Mouse (Mus musculus): ENCODE measurements around the gene Npepps. TPM values are rescaled to one million over a fixed set of nuclear protein-coding genes. Genes with fewer than 3 reads are reported as not detected.

The Npepps gene
- polyA plus RNA-seq, 1 experiment from 2014 or later: 80.9 TPM

- H3K9me3 ChIP-seq: no peaks in the 10 kb centered on the region
- no peak overlapping the region for H3K4me2 ChIP-seq
- ATAC-seq (ENCODE audit: insufficient read depth, low FRiP score, low read depth): no peak
- no peak overlapping the region for H3K4me3 ChIP-seq (replicated peaks)
- H3K36me3 ChIP-seq: peaks cover 75% of the 10 kb centered on the region
- no peaks in the 10 kb centered on the region for H3K4me1 ChIP-seq
- H3K9ac ChIP-seq: no peak overlapping the region
- H3K27ac ChIP-seq: no peak overlapping the region
- 89% methylated on average over 7 of the region's 7 CpGs for WGBS
- no peaks in the 10 kb centered on the region for H3K27me3 ChIP-seq (replicated peaks)
Measured at GRCm38 (mm10) chr11:97175499-97175898, 104.9 kb downstream of the Npepps start.

- Histone ChIP-seq H3K9ac (no peak overlapping the region), H3K27me3 (replicated peaks) (no peaks in the 10 kb centered on the region), H3K27ac (no peak overlapping the region; the same call in 1 of the 2 replicates), H3K4me2 (no peak overlapping the region), H3K9me3 (no peaks in the 10 kb centered on the region), H3K36me3 (peaks cover 69% of the 10 kb centered on the region), H3K4me1 (no peaks in the 10 kb centered on the region), H3K4me3 (replicated peaks) (no peak overlapping the region)
- 70% methylated on average over 6 of the region's 6 CpGs for WGBS
- no peak for ATAC-seq (ENCODE audit: insufficient read depth, low FRiP score, low read depth)
Measured at GRCm38 (mm10) chr11:97160341-97160740, 120.1 kb downstream of the Npepps start.

- ATAC-seq (ENCODE audit: insufficient read depth, low FRiP score, low read depth): no peak
- H3K36me3 ChIP-seq: peaks cover 39% of the 10 kb centered on the region
- H3K4me3 ChIP-seq (replicated peaks): no peak overlapping the region
- H3K27ac ChIP-seq: no peak overlapping the region
- WGBS: 82% methylated on average over 7 of the region's 7 CpGs
- H3K4me1 ChIP-seq: peaks cover 10% of the 10 kb centered on the region
- H3K27me3 ChIP-seq (replicated peaks): no peaks in the 10 kb centered on the region
- H3K9ac ChIP-seq: no peak overlapping the region
- H3K4me2 ChIP-seq: no peak overlapping the region
- H3K9me3 ChIP-seq: no peaks in the 10 kb centered on the region
Measured at GRCm38 (mm10) chr11:97156999-97157398, 123.4 kb downstream of the Npepps start.

Other genes starting within 250 kb of the Npepps start
- gene Lrrc46, start 239.2 kb downstream of the Npepps start, polyA plus RNA-seq (2015; fragmentation: Nextera tagmentation; extraction: Ambion mirVana): 0.54 and 0.86 TPM in 2 replicates
- 78.8 and 85.1 TPM in 2 replicates for gene Mrpl10, start 239.1 kb downstream of the Npepps start, polyA plus RNA-seq (2015; fragmentation: Nextera tagmentation; extraction: Ambion mirVana)
- 7.8 and 9.5 TPM in 2 replicates for gene Osbpl7, start 230.0 kb downstream of the Npepps start, polyA plus RNA-seq (2015; fragmentation: Nextera tagmentation; extraction: Ambion mirVana)
- gene Tbx21, start 165.3 kb downstream of the Npepps start, polyA plus RNA-seq (2015; fragmentation: Nextera tagmentation; extraction: Ambion mirVana): 0.24 TPM in 1 of 2 replicates, not detected in the other
- gene Tbkbp1, start 129.1 kb downstream of the Npepps start, polyA plus RNA-seq (2015; fragmentation: Nextera tagmentation; extraction: Ambion mirVana): 4.1 and 5.3 TPM in 2 replicates
- 47.2 and 50.2 TPM in 2 replicates for gene Kpnb1, start 92.8 kb downstream of the Npepps start, polyA plus RNA-seq (2015; fragmentation: Nextera tagmentation; extraction: Ambion mirVana)
- gene Mrpl45, start 35.1 kb upstream of the Npepps start, polyA plus RNA-seq (2015; fragmentation: Nextera tagmentation; extraction: Ambion mirVana): 41.5 and 46.4 TPM in 2 replicates
- gene Gpr179, start 71.4 kb upstream of the Npepps start, polyA plus RNA-seq (2015; fragmentation: Nextera tagmentation; extraction: Ambion mirVana): 0.19 and 0.21 TPM in 2 replicates
- 3.4 and 3.8 TPM in 2 replicates for gene Socs7, start 81.9 kb upstream of the Npepps start, polyA plus RNA-seq (2015; fragmentation: Nextera tagmentation; extraction: Ambion mirVana)
- 6.1 and 6.2 TPM in 2 replicates for gene Arhgap23, start 134.9 kb upstream of the Npepps start, polyA plus RNA-seq (2015; fragmentation: Nextera tagmentation; extraction: Ambion mirVana)
- gene 4933428G20Rik, start 219.7 kb upstream of the Npepps start, polyA plus RNA-seq (2015; fragmentation: Nextera tagmentation; extraction: Ambion mirVana): 0.71 and 0.89 TPM in 2 replicates